Mouse (Mus musculus) adrenal gland, postnatal 14 days (tissue): ENCODE measurements around the gene Ncoa1. TPM values are rescaled to one million over a fixed set of nuclear protein-coding genes. Genes with fewer than 3 reads are reported as not detected.
A peak's percentile ranks its signal among the peaks of the same experiment; 100 is the strongest.

ENCODE experiments used
- DNase-seq: peaks from one replicate; pipeline ENCODE4 v3.0.0; 2021; ENCODE audit warnings: mixed read lengths
- total RNA-seq: library from RNA; stranded (reverse); gene quantifications from 2 replicates; pipeline ENCODE4 v1.2.3, GENCODE M21; 2021

Gene Ncoa1
- total RNA-seq, 1 experiment from 2014 or later, result 39.1 TPM

DNA sequence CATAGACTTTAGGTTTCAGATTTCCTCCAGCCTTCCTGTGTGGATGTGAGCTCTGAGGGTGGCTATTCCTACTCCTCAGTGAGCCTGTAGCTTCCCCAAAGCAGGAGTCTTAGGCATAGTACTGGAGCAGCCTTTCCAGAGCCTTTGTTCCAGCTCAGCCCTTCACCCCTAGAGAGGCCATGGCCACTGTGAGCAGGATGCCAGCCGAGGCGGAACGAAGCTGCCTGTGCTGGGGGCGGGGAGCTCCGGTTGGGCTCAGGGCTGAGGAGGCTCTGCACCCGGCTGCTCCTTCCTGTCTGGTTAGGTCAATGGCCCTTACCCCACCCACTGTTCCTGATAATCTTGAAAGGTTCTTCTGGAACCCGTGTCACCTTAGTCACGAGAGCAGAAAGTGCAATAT, 264.1 kb downstream of the Ncoa1 start:
- DNase-seq, result peak; percentile 81

DNA sequence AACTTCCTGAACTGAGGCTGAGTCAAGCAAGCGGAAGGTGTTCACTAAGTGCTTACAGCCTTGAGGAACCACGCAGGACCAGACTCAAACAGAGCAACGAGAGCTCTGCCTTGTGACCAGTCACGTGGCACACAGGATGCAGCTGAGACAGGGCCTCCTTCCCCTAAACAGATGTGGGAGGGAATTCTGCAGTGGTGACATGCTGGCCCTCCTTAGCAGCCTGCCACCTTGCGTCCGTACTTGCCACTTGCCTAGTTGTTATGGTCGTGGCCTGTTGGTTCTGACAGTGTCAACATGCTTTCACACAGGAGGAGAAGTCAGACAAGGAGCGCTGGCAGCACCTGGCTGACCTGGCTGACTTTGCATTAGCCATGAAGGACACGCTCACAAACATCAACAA, 265.8 kb downstream of the Ncoa1 start:
- peak; percentile 9 for DNase-seq

DNA sequence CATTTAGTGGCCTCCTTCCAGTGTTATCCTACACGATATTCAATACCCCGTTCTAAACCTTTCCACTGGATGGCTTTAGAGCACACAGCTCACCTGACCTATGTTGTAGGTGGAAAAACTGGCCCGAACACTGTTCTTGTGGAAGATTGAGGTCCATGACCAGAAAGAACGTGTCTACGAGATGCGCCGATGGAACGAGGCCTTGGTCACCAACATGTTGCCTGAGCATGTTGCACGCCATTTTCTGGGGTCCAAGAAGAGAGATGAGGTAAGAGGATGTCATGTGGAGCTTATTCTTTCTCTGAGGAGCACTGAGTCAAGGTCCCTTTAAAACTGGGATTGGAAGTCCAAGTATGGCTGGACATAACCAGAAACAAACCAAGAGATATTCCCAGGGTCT, 267.8 kb downstream of the Ncoa1 start:
- no peak for DNase-seq

DNA sequence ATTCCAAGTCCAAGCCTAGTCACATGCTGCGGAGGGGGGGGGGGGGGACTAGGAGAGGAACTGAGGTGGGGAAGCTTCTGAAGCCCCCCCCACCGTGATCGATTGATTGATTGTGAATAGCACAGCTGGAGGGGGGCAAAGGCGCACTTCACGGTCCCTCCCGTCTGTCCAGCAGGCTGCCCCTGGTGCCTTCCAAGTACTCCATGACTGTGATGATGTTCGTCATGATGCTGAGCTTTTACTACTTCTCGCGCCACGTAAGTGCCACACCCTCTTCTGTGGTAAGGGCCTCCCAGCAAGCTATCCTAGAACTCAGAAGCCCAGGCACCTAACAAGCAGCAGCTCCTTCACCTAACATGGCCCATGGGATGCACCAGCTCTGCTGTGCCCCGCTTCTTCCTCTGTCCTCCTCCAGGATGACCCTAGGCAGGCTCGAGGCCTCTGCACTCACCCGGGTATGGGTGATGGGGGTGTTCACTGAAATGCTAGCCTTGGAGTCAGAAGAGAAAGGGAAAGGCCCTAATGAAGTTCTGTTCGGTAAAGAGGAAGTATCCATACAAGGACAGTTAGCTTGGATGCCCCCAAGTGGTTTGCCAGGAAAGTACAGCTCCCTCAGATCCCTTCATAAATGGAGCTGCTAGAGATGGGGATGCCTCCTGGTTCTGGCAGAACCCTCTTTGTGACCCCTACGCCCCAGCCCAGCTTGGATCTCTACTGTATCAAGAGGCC, 268.4 kb downstream of the Ncoa1 start:
- DNase-seq, result peak; percentile 79

DNA sequence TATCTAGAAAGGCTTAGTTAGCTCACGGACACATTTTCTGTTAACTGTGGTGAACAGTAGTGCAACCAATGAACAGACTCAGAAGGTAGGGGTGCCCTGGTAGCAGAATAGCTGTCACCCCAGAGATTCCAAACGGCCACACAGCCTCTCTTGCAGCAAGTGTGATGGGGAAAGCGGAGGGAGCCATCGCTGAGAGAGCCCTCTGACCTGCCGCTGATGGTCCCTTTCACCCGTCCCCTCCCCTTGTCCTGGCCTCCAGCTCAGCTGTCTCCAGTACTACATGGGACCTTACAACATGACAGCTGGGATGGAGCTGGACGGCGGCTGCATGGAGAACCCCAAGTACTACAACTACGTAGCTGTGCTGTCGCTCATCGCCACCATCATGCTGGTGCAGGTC, 270.9 kb downstream of the Ncoa1 start:
- DNase-seq, result no peak

DNA sequence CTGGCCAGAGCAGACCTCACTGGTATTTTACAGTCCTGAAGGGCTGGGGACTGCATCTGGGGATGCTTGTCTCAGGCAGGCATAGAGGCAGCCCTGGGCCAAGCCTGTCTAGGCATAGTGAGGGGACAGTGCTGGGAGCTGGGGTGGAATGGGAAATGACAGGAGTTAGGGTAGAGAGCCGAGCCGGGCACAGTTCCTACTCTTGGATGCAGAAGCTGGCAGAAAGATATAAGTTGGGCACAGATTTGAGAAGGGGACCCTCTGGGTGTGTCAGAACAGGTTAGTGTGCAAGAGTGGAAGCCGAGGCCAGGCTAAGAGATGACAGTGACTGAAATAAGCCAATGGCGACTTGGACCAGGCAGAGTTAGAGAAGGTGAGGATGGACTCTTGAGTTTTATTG, 274.8 kb downstream of the Ncoa1 start:
- DNase-seq, result peak; percentile 2

DNA sequence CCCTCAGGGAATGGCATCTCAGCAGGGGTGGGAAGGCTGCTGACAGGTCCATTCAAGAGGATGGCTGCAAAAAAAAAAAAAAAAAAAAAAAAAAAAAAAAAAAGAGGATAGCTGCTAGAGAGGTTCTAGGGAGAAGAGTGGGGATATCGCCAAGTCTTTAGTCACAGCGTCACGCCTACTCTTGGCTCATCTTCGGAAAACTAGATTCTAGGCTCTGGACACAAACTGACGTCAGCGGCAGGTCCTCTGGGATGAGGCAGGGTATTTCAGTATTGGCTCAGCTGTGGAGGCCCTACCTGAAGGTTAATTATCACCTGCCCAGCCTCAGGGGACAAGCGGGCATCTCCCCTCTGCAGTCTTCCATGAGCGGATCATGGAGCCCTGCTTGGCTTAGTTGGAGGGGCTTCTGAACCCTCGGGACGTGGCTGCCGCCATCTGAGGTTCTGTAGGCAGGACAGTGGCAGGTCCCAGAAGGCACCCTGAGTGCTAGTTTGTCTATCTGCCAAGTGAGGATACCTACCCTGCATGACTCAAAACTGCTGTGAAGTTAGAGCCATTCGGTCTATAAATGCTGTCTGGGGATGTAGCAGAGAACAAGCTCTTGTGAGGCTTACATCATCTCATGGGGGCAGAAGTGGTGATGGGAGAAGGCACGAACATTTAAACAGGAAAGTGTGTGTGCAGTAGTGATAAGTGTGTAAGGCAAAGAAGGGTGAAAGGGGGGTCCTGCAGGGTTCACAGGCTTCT, 275.4 kb downstream of the Ncoa1 start:
- DNase-seq, result peak; percentile 46

DNA sequence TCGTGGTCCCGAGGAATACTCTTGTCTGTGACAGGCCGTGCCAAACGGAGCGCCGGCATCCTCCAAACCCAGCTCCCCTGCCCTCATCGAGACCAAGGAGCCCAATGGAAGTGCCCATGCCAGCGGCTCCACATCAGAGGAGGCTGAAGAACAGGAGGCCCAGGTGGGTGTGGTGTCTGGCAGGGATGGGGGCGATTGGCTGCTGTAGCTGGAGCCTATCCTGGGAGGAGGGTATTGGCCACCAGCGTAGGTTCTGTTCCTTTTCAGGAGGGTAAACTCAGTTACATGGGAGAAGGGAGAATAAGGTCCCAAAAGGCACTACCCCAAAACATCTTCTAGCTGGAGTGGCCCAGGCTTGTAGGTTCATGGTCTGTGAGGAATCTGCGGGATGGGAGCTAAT, 277.7 kb downstream of the Ncoa1 start:
- no peak for DNase-seq

DNA sequence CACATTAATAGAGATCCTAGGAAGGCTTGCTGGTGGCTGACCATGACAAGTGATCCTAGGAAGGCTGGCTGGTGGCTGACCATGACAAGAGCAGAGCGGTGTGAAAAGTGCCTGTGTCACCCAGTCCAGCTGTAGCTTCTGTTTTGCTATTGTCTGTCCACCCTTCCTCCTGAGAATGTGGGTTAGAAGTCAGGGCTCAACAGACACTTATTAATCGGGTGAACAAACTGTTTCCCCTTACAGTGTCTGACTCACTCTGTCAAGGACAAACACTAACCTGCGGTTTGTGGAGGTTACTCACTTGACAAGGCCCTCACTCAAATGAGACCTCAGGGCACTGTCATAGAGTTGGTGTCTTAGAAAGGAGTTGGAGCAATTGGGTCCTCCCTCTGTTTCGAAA, 278.3 kb downstream of the Ncoa1 start:
- DNase-seq, result peak; percentile 34

Other genes starting within 250 kb of the Ncoa1 start
- 6.2 and 6.5 TPM in 2 replicates for gene Ptrhd1, start 243.2 kb downstream of the Ncoa1 start, total RNA-seq
- 10.0 and 11.6 TPM in 2 replicates for gene Cenpo, start 242.9 kb downstream of the Ncoa1 start, total RNA-seq
- 47.8 and 61.2 TPM in 2 replicates for gene Itsn2, start 115.5 kb upstream of the Ncoa1 start, total RNA-seq
- gene Gm3625, start 115.7 kb upstream of the Ncoa1 start, total RNA-seq, result not detected in 2 replicates